Mouse (Mus musculus): ENCODE measurements around the gene Pde10a.

DNA sequence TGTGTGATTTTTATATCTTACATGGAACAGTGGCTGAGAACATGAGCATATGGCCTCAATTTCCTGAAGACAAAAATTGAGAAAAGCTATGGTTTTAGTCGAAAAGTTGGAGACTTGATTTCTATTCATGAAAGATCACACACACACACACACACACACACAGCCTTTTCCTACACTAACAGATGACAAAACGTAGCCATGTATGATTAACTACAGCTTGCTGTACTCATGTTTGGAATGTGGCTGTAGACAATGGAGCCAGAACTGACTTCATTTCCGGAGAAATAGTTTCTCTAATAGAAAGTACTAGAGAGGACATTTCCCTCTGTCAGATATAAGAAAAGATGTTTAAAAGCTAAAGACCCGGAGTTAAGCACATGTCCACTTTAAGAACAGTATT lies 334.3 kb downstream of the Pde10a start:
- TF ChIP-seq POLR2A (IDR thresholded peaks at IDR 0.05; ENCODE audit: low read depth, low read length) (no peak), CTCF (IDR thresholded peaks at IDR 0.05; ENCODE audit: extremely low read depth, insufficient read length, insufficient replicate concordance, low read depth, low read length) (no peak)

All from small intestine, adult 2 months (tissue).